Mouse (Mus musculus) hindlimb bud, embryonic 11.5 days (tissue): ENCODE results near the gene Nptx2.

ENCODE experiments used
- DNase-seq: peaks from one replicate; pipeline ENCODE4 v3.0.0-alpha.2; 2012; ENCODE audit warnings: low read depth, low spot score; ENCODE audit errors: extremely low spot score

Gene Nptx2

GRCm38 (mm10) chr5:144545653-144546422, at the start of gene Nptx2:
Nptx2 (plus strand) TSS chr5:144545902.
- DNase-seq: no peak

- DNase-seq: no peak
These were observed 49.2 kb upstream of the Nptx2 start for GRCm38 (mm10) chr5:144496481-144496880.

- no peak for DNase-seq
These were observed 41.5 kb upstream of the Nptx2 start for GRCm38 (mm10) chr5:144504239-144504638.

- no peak for DNase-seq
These were observed 40.0 kb upstream of the Nptx2 start for GRCm38 (mm10) chr5:144505731-144506130.

- DNase-seq: no peak
These were observed 39.5 kb upstream of the Nptx2 start for GRCm38 (mm10) chr5:144506156-144506555.

GRCm38 (mm10) chr5:144506689-144507552, 38.8 kb upstream of the Nptx2 start:
- no peak for DNase-seq

- DNase-seq: no peak
These were observed 36.3 kb upstream of the Nptx2 start for GRCm38 (mm10) chr5:144509431-144509830.

GRCm38 (mm10) chr5:144514738-144515137, 31.0 kb upstream of the Nptx2 start:
- DNase-seq: no peak

- no peak for DNase-seq
These were observed 30.5 kb upstream of the Nptx2 start for GRCm38 (mm10) chr5:144515241-144515640.

GRCm38 (mm10) chr5:144520096-144520495, 25.6 kb upstream of the Nptx2 start:
- DNase-seq: no peak

GRCm38 (mm10) chr5:144524774-144525173, 20.9 kb upstream of the Nptx2 start:
- DNase-seq: no peak

- DNase-seq: no peak
These were observed 16.6 kb upstream of the Nptx2 start for GRCm38 (mm10) chr5:144529123-144529522.

- DNase-seq: no peak
These were observed 2.9 kb upstream of the Nptx2 start for GRCm38 (mm10) chr5:144542711-144543308.

GRCm38 (mm10) chr5:144546423-144546995, 807 bp downstream of the Nptx2 start:
- DNase-seq: no peak

- no peak for DNase-seq
These were observed 1.7 kb downstream of the Nptx2 start for GRCm38 (mm10) chr5:144547333-144547878.

GRCm38 (mm10) chr5:144548079-144548631, 2.5 kb downstream of the Nptx2 start:
- no peak for DNase-seq

GRCm38 (mm10) chr5:144550003-144550402, 4.3 kb downstream of the Nptx2 start:
- DNase-seq: no peak

GRCm38 (mm10) chr5:144550622-144551137, 5.0 kb downstream of the Nptx2 start:
- DNase-seq: no peak

- no peak for DNase-seq
These were observed 11.0 kb downstream of the Nptx2 start for GRCm38 (mm10) chr5:144556710-144557109.

- DNase-seq: no peak
These were observed 11.7 kb downstream of the Nptx2 start for GRCm38 (mm10) chr5:144557363-144557762.
